Mouse (Mus musculus) hindbrain, embryonic 12.5 days (tissue): ENCODE measurements around the gene Sf3b4. TPM values are rescaled to one million over a fixed set of nuclear protein-coding genes. Genes with fewer than 3 reads are reported as not detected.
A peak's percentile ranks its signal among the peaks of the same experiment; 100 is the strongest.

Experiments used
- ATAC-seq: fragments of 200-750 bp; cut with Nextera tagmentation; 2 replicates; pipeline ENCODE4 v1.8.0; 2017; ENCODE audit warnings: moderate TSS enrichment; ENCODE audit not compliant: low FRiP score
- H3K27ac ChIP-seq: fragments of 300-500 bp; sonication (generic); 2 replicates; pipeline ENCODE4 v1.5.1; 2016; ENCODE audit warnings: mild to moderate bottlenecking
- H3K27me3 ChIP-seq: fragments of 300-500 bp; sonication (generic); 2 replicates; pipeline ENCODE4 v1.6.1; 2016; ENCODE audit warnings: mild to moderate bottlenecking
- H3K36me3 ChIP-seq: fragments of 300-500 bp; sonication (generic); 2 replicates; pipeline ENCODE4 v1.6.1; 2016; ENCODE audit warnings: mild to moderate bottlenecking
- H3K4me1 ChIP-seq: fragments of 300-500 bp; sonication (generic); 2 replicates; pipeline ENCODE4 v1.6.1; 2016
- H3K4me2 ChIP-seq: fragments of 300-500 bp; sonication (generic); replicated peaks from 2 replicates; pipeline ENCODE4 v1.6.1; 2016; ENCODE audit warnings: mild to moderate bottlenecking
- H3K4me3 ChIP-seq: fragments of 300-500 bp; sonication (generic); 2 replicates; pipeline ENCODE4 v1.5.1; 2016; ENCODE audit warnings: mild to moderate bottlenecking
- H3K9ac ChIP-seq: fragments of 300-500 bp; sonication (generic); 2 replicates; pipeline ENCODE4 v1.6.1; 2016; ENCODE audit warnings: mild to moderate bottlenecking, moderate library complexity
- H3K9me3 ChIP-seq: fragments of 300-500 bp; sonication (generic); replicated peaks from 2 replicates; pipeline ENCODE4 v1.6.1; 2016; ENCODE audit warnings: mild to moderate bottlenecking
- WGBS: fragments of 180-500 bp; shearing (Covaris S2); methylation state at CpG from one replicate; pipeline ENCODE4 v1.1.7; 2016; 5-methylcytosine and 5-hydroxymethylcytosine counted together
- polyA plus RNA-seq: library from polyadenylated mRNA; unstranded; fragments of >200 nt; fragmentation: Nextera tagmentation; extraction: Ambion mirVana; gene quantifications from 2 replicates; pipeline ENCODE4 v1.2.1, GENCODE M21; 2016

Sf3b4 gene
- polyA plus RNA-seq, 1 experiment from 2014 or later = 170 TPM

DNA sequence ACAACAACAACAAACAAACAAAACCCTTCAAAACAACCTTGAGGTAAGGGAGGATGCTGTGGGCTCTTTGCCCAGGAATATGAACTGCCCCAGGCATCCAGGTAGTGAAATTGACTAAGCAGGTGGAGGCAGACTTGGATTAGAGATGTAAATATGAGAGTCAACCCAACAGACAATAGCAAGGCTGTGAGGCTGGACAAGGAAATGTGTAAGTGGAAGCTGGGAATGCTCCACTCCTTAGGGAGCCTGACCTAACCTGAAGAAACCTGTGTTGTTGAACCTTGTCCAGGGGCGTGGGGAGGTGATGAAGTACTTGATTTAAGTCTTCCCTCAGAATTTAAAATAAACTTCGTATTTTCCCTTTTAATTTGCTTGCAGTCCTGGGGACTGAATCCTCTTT is 6.8 kb downstream of the Sf3b4 start:
- H3K9me3 ChIP-seq = no peaks in the 10 kb centered on the region
- 88% methylated on average over 2 of the region's 2 CpGs for WGBS
- no peak overlapping the region for H3K27ac ChIP-seq
- no peak overlapping the region for H3K4me3 ChIP-seq
- no peak overlapping the region for H3K4me2 ChIP-seq
- H3K4me1 ChIP-seq = peaks cover 25% of the 10 kb centered on the region
- no peak overlapping the region for H3K9ac ChIP-seq
- H3K27me3 ChIP-seq = no peaks in the 10 kb centered on the region
- H3K36me3 ChIP-seq = peaks cover 47% of the 10 kb centered on the region
- no peak for ATAC-seq

DNA sequence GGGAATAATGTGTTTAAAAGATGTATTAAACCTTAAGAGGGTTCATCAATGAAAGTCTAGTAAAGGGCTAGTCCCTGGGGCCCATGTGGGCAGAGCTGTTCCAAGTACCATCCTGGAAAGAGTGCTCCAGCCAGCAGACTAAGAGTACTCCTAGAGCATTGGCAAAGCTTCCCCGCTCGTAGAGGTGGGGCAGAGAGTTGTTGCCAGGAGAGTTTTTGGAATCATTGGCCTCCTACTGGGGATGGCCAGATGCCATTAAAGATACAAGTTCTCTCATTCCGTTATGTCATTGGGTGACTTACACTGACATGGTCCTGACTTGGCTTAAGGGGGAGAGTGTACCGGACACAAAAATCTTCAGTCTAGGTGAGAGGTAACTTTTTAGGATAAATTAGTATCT is 7.4 kb downstream of the Sf3b4 start:
- H3K27ac ChIP-seq = no peak overlapping the region
- no peaks in the 10 kb centered on the region for H3K27me3 ChIP-seq
- WGBS = 67% methylated on average over 4 of the region's 4 CpGs

DNA sequence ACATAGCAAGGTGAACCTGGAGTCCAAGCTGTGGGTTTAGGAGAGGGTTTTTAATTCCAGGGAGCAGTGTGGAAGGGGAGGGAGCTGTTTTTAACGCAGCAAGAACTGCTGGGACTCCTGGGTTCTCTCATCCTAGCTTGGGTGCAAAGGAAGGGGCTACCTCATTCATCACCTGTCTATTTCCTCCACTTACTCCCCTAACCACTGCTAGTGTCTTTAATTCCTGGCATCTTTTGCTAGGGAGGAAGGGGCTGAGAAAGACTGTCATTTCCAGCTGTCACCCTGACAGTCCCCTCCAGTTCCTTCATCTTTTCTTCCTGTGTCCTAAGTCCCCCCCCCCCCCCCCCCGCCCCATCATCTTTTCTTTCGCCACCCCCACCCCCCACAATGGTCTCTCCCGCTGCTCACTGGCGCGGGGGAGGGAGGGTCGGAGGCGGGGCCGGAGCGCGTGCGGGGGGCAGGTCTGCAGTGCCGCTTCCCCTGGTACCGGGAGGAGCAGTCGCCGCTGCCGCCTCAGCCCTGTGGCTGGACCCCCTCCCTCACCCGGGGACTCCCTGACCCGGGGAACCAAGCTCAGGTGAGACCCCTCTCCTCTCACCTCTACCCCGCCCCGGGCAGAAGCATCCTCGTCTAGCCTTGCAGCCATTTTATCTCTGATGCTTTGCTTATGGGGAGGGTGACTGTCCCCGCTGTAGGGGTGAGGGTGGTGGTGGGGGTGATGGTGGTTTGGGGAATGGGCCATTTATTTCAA is 8.8 kb downstream of the Sf3b4 start, which contains the start of gene Sv2a:
Gene Sv2a (plus strand): TSS at position 425 of the 751 bp plus-strand sequence.
- peak within 1 kb of the TSS; percentile 73 for H3K9ac ChIP-seq
- H3K4me1 ChIP-seq = peaks cover 24% of the 10 kb centered on the region
- H3K36me3 ChIP-seq = peaks cover 37% of the 10 kb centered on the region
- peak within 1 kb of the TSS; percentile 82 for H3K27ac ChIP-seq
- peak; percentile 68 for ATAC-seq
- H3K4me2 ChIP-seq = peak within 1 kb of the TSS; percentile 75
- no peaks in the 10 kb centered on the region for H3K27me3 ChIP-seq
- H3K4me3 ChIP-seq = peak within 1 kb of the TSS; percentile 52
- no peaks in the 10 kb centered on the region for H3K9me3 ChIP-seq
- WGBS = 0% methylated on average over 10 of the region's 23 CpGs

More for the DNA sequence above, 7.4 kb downstream of the Sf3b4 start:
- Histone ChIP-seq H3K9ac (no peak overlapping the region), H3K36me3 (peaks cover 41% of the 10 kb centered on the region), H3K4me1 (peaks cover 20% of the 10 kb centered on the region), H3K4me3 (no peak overlapping the region), H3K9me3 (no peaks in the 10 kb centered on the region), H3K4me2 (no peak overlapping the region)
- no peak for ATAC-seq

DNA sequence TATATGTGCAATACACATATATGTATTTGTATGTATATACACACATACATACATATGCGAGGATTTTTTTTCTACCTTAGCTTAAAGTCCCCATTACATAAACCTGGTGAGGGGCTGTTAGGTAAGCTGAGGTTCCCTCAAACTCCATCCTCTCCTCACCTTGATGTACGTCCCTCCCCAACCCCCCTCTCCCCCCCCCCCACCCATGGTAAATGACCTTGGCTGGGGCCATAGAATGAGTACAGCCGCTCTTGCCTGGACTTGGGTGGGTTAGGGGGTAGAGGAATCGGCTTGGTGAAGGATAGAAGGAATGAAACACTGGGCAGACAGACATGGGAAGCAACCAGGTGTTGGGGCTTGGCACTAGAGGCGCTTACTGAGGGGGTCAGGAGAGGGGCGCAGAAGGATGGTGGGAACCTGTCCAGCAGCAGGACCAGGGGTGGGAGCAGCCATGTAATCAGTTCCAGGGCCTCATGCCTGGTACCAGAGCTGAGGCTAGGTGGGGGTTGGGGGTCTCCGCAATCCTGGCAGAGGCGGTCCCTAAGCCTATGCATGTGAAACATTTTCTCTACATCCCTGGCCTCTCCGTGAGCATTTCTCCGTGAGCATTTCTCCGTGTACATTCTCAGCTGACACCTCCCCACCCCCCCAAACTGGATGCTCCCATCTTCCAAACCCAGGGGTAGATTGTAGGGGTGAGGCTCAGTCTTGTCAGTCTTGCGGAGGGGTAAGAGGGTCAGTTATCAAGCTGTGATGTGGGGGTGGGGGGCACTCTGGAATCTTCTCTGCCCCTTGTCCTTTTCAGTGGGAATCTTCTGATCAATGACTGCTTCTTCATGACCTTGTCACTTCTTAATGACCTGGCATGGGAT is 9.6 kb downstream of the Sf3b4 start:
- Histone ChIP-seq H3K27me3 (no peaks in the 10 kb centered on the region), H3K4me3 (peak overlapping the region; percentile 52), H3K27ac (peak overlapping the region; percentile 65), H3K4me1 (peaks cover 24% of the 10 kb centered on the region), H3K9ac (peak overlapping the region; percentile 73), H3K36me3 (peaks cover 29% of the 10 kb centered on the region), H3K4me2 (peak overlapping the region; percentile 75), H3K9me3 (no peaks in the 10 kb centered on the region)
- peak; percentile 49 for ATAC-seq
- WGBS = 32% methylated on average over 12 of the region's 12 CpGs

DNA sequence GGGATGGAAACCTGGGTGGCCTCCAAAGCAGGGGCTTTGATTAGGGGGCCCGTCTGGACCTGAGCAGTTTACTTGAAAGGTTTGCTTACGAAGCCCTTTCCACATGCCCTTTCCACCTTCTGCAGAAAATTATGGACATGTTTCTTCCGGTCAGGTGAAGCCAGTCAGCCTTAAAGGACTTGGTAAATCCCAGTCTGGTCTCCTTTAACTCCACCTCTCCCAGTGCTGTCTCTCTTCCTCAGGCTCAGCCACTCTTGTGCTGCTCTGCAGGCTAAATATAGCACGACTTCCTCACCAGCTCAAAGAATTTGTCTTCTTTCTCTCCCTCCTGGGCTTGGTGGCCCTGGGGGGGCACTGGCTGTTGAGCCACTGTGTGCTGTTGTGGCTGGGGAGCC is 10.2 kb downstream of the Sf3b4 start:
- H3K27ac ChIP-seq = no peak overlapping the region
- peak overlapping the region; percentile 73 for H3K9ac ChIP-seq
- H3K4me3 ChIP-seq = peak overlapping the region; percentile 52

DNA sequence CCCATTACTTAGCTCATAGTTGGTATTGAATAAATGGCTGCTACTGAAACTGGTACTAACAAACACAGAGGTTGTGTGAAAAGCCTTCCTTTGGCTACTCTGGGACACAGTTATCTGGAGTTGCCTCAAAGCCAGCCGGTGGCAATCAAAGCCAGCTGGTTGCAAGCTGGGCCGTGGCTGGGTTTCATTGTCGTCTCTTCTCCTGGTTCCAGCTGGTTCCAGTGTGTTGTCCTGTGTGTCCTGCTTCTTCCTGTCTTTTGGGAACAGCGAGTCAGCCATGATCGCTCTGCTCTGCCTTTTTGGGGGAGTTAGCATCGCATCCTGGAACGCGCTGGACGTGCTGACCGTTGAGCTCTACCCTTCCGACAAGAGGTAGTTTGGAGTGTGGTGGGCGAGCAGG is 20.8 kb downstream of the Sf3b4 start:
- Histone ChIP-seq H3K9me3 (no peaks in the 10 kb centered on the region), H3K4me3 (no peak overlapping the region), H3K4me1 (peaks cover 12% of the 10 kb centered on the region), H3K9ac (no peak overlapping the region), H3K4me2 (no peak overlapping the region), H3K36me3 (peaks cover 51% of the 10 kb centered on the region), H3K27me3 (no peaks in the 10 kb centered on the region), H3K27ac (no peak overlapping the region)
- ATAC-seq = no peak
- 62% methylated on average over 12 of the region's 12 CpGs for WGBS

More for the DNA sequence above, 10.2 kb downstream of the Sf3b4 start:
- Histone ChIP-seq H3K4me2 (peak overlapping the region; percentile 75), H3K36me3 (peaks cover 25% of the 10 kb centered on the region), H3K4me1 (peaks cover 24% of the 10 kb centered on the region), H3K9me3 (no peaks in the 10 kb centered on the region), H3K27me3 (no peaks in the 10 kb centered on the region)
- no peak for ATAC-seq
- WGBS = 34% methylated on average over 4 of the region's 4 CpGs

DNA sequence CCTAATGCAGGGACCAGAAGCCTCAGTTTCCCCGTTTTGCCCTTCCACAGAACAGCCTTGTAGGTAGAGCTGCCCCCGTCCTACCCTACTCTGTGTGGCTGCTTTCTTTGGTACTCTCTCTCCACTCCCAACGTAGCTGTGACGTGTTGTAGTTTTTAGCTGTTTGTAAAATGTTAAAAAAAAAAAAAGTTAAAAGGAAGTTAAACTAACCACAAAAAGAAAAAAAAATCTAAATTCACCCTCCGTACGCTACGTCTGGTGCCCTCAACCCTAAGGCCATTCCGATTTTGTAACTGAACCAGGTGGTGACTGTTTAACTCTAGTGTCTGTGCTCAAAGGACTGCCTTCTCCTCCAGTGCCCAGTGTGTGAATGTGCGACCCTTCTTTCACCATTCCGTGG is 22.8 kb downstream of the Sf3b4 start:
- ATAC-seq = no peak
- WGBS = 90% methylated on average over 10 of the region's 10 CpGs
- peaks cover 33% of the 10 kb centered on the region for H3K36me3 ChIP-seq

DNA sequence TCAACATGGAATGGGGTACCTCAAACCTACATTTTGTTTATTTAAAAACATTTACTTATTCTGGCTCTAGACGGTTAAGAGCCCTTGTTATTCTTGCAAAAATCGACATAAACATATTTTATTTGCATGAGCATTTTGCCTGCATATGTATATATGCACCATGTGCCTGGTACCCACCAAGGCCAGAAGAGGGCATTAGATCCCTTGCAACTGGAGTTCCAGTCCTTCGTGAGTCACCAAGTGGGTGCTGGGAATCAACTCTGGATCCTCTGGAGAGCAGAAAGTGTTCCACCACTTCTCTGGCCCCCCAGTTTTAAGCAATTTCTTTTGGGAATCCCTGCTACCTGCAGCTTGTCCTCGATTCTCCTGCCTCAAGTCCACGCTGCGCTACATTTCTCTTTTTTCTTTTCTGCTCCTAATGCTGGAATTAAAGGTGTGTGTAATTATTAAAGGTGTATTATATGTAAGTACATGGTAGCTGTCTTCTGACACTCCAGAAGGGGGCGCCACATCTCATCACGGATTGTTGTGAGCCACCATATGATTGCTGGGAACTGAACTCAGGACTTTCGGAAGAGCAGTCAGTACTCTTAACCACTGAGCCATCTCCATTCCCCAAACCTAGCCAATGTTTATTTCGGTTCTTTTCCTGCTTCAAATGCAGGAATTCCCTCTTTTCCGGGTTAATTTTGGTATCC is 23.6 kb downstream of the Sf3b4 start:
- Histone ChIP-seq H3K4me3 (no peak overlapping the region), H3K4me2 (peak overlapping the region; percentile 96), H3K27ac (no peak overlapping the region), H3K4me1 (peaks cover 15% of the 10 kb centered on the region), H3K36me3 (peaks cover 25% of the 10 kb centered on the region), H3K9ac (no peak overlapping the region), H3K9me3 (no peaks in the 10 kb centered on the region), H3K27me3 (peaks cover 5% of the 10 kb centered on the region; the same call in 1 of the 2 replicates)
- WGBS = 91% methylated on average over 11 of the region's 11 CpGs
- ATAC-seq = no peak

More for the DNA sequence above, 22.8 kb downstream of the Sf3b4 start:
- Histone ChIP-seq H3K9me3 (no peaks in the 10 kb centered on the region), H3K27me3 (peaks cover 5% of the 10 kb centered on the region; the same call in 1 of the 2 replicates), H3K4me2 (no peak overlapping the region), H3K9ac (no peak overlapping the region), H3K27ac (no peak overlapping the region), H3K4me1 (peaks cover 15% of the 10 kb centered on the region), H3K4me3 (no peak overlapping the region)

DNA sequence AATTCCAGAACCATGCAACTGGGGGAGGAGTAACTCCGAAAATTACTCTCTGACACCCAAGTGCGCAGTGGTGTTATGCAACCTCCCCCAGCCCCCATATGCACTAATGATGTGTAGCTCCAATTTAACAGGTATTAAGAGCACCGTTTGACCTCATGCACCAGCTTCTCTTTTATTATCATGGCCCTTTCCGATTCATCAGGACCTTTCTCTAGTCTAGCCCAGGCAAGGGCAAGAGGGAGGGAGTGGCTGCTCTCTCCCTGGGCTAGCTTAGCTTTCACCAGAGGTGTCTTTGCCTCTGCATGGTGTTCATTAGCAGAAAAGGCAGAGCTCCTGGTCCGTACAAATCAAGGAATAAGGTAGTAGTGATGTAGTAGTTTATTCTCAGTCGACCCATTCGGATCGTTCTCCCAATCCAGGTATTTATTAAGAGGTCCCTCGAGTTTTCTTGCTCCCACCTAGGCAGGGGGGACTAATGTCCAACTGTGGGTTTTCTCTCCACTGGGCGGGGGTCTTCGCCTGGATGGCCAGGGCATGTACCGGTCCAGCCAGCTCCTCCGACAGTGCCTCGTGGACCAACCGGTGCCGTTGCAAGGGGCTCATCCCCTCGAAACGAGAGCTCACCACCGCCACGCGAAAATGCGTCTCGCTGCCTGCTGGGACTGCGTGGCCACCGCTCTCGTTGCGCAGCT is 24.5 kb downstream of the Sf3b4 start:
- Histone ChIP-seq H3K36me3 (peaks cover 24% of the 10 kb centered on the region), H3K27ac (peak overlapping the region; percentile 96), H3K4me1 (peaks cover 15% of the 10 kb centered on the region), H3K4me3 (peak overlapping the region; percentile 71), H3K27me3 (peaks cover 5% of the 10 kb centered on the region; the same call in 1 of the 2 replicates), H3K4me2 (peak overlapping the region; percentile 96), H3K9me3 (no peaks in the 10 kb centered on the region), H3K9ac (peak overlapping the region; percentile 88)
- 21% methylated on average over 27 of the region's 27 CpGs for WGBS
- peak; percentile 12; the same call in 1 of the 2 replicates for ATAC-seq

DNA sequence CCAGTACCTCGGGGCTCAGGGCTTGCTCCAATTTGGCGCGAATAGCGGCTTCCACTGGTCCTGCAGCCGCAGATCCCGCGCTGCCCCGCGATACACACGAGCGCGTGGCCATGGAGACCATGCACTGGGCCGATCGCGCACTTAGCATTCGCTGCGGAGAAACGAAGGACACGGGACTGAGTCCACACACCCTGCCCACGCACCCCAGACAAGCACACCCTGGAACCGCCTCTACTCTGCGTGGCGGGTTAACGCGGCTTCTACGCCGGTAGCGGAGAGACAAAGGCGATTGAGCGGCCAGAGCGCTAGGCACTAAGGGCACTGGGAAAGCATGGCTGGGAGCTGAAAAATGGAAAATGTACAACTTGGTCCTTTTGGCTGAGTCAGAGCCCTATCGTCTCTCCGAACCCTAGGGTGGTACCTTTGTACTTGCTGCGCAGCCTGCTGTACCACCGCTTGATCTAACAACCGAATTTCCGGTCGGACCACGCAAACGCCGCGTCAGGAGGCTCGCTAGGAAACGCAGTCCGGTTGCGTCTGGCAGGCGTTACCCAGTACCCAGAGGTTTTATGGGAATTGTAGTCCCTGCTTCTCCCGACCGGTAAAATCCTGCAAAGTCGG is 25.1 kb downstream of the Sf3b4 start:
- under 1% methylated on average over 50 of the region's 50 CpGs for WGBS
- ATAC-seq = peak; percentile 96
- Histone ChIP-seq H3K9me3 (no peaks in the 10 kb centered on the region), H3K4me3 (peak overlapping the region; percentile 71), H3K27ac (peak overlapping the region; percentile 96), H3K4me2 (peak overlapping the region; percentile 96), H3K9ac (peak overlapping the region; percentile 88), H3K4me1 (peaks cover 15% of the 10 kb centered on the region), H3K27me3 (peaks cover 5% of the 10 kb centered on the region; the same call in 1 of the 2 replicates), H3K36me3 (peaks cover 24% of the 10 kb centered on the region)

DNA sequence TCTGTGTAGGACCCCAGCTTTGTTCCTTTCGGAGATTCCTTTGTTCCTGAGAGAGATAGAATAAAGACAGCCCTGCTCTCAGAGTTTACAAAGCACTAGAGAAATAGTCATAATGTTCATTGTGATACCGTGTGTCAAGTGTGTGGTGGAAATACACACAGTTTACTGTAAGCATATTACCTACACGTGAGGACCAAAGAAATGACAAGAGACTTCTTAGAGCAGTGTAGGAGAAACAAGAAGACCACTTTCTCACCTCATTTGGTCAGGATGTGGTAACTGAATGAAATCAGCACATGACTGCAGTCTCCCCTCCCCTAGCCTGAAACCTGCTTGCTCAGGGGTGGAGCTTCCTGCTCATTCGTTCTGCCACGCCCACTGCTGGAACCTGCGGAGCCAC is 26.0 kb downstream of the Sf3b4 start:
- H3K27ac ChIP-seq = peak overlapping the region; percentile 40; the same call in 1 of the 2 replicates

More for the DNA sequence above, 26.0 kb downstream of the Sf3b4 start:
- H3K9ac ChIP-seq = 0 out of 2 replicates have a peak overlapping the region, but pooled peaks have one; percentile 28
- H3K27me3 ChIP-seq = peaks cover 5% of the 10 kb centered on the region; the same call in 1 of the 2 replicates
- H3K4me1 ChIP-seq = peaks cover 15% of the 10 kb centered on the region
- 3% methylated on average over 6 of the region's 6 CpGs for WGBS
- ATAC-seq = peak; percentile 8; the same call in 1 of the 2 replicates
- peak overlapping the region; percentile 96 for H3K4me2 ChIP-seq
- H3K9me3 ChIP-seq = no peaks in the 10 kb centered on the region
- peak overlapping the region; percentile 71; the same call in 1 of the 2 replicates for H3K4me3 ChIP-seq
- peaks cover 22% of the 10 kb centered on the region for H3K36me3 ChIP-seq
